Mouse (Mus musculus): Measurements from ENCODE around the gene Inpp4b.
"Not testable (repeated sequence)": the region's sequence is repeated elsewhere in the genome, so short reads cannot be mapped to it uniquely, and the experiment has no call there.

The Inpp4b gene

GRCm38 (mm10) chr8:82028896-82029295 is 686.5 kb downstream of the Inpp4b start:
- peak; percentile 20 for DNase-seq

GRCm38 (mm10) chr8:82032035-82032434 is 689.7 kb downstream of the Inpp4b start:
- DNase-seq: not testable (repeated sequence)

GRCm38 (mm10) chr8:82054030-82054429 is 711.7 kb downstream of the Inpp4b start:
- DNase-seq: no peak

- peak; percentile 18 for DNase-seq
These were observed 725.3 kb downstream of the Inpp4b start for GRCm38 (mm10) chr8:82067619-82068018.

GRCm38 (mm10) chr8:82079267-82079666 is 736.9 kb downstream of the Inpp4b start:
- DNase-seq: no peak

GRCm38 (mm10) chr8:82086631-82087030 is 744.3 kb downstream of the Inpp4b start:
- DNase-seq: not testable (repeated sequence)

GRCm38 (mm10) chr8:82090901-82091300 is 748.5 kb downstream of the Inpp4b start:
- DNase-seq: no peak

- no peak for DNase-seq
These were observed 750.9 kb downstream of the Inpp4b start for GRCm38 (mm10) chr8:82093274-82093673.

- DNase-seq: peak; percentile 3
These were observed 762.2 kb downstream of the Inpp4b start for GRCm38 (mm10) chr8:82104560-82104959.

- no peak for DNase-seq
These were observed 763.8 kb downstream of the Inpp4b start for GRCm38 (mm10) chr8:82106131-82106530.

GRCm38 (mm10) chr8:82150272-82150671 is 807.9 kb downstream of the Inpp4b start:
- no peak for DNase-seq

GRCm38 (mm10) chr8:82157928-82158327 is 815.6 kb downstream of the Inpp4b start:
- no peak for DNase-seq

Data from layer of hippocampus, adult 9-11 months (tissue).